Mouse (Mus musculus): ENCODE measurements around the gene Smoc1. TPM values are rescaled to one million over a fixed set of nuclear protein-coding genes. Genes with fewer than 3 reads are reported as not detected.

Smoc1 gene
- polyA plus RNA-seq, 1 experiment from 2014 or later: 0.09 TPM

DNA sequence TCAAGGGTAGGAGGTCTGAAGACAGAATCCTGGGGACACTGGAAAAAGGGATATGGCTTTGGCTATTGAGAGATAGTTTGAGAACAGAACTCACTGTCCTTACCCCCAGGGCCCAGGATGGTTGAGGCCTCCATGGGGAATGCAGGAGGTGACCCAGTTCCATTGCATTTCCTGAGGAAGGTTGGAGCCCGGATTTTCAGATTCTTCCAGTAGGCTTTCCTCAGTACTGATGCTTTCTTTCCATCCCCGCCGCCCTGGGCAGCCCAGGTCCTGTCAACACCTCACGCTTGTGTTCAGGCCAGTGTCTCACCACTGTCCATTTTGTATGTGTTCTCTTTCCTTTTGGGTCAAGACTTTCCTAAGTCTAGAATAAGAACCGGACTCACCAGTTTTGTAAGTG, 56.5 kb downstream of the Smoc1 start:
- Histone ChIP-seq H3K27ac (no peak overlapping the region), H3K36me3 (ENCODE audit: inconsistent target) (no peaks in the 10 kb centered on the region), H3K4me3 (ENCODE audit: inconsistent target) (no peak overlapping the region), H3K79me2 (ENCODE audit: inconsistent target) (no peaks in the 10 kb centered on the region)
- 89% methylated on average over 5 of the region's 5 CpGs for WGBS (ENCODE audit: missing documents)

DNA sequence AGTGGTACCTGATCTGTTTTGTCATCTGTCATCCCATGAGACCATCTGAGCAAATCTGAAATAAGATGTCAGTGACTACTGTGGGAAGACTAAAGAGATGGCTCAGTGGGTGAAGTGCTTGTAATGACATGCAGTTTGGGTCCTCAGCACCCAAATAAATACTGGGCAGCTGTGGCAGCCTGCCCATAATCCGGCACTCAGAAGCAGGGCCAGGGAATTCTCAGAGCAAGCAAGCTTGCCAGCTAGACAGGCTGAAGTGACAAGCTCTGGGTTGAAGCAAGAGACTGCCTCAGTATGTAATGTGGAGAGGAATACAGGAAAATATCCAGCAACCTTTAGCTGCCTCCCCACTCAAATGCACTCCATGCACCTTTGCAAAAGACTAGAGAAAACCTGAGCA, 58.6 kb downstream of the Smoc1 start:
- Histone ChIP-seq H3K4me3 (ENCODE audit: inconsistent target) (no peak overlapping the region), H3K27ac (no peak overlapping the region), H3K36me3 (ENCODE audit: inconsistent target) (no peaks in the 10 kb centered on the region), H3K79me2 (ENCODE audit: inconsistent target) (no peaks in the 10 kb centered on the region)
- WGBS (ENCODE audit: missing documents): 82% methylated on average over 1 of the region's 1 CpGs

DNA sequence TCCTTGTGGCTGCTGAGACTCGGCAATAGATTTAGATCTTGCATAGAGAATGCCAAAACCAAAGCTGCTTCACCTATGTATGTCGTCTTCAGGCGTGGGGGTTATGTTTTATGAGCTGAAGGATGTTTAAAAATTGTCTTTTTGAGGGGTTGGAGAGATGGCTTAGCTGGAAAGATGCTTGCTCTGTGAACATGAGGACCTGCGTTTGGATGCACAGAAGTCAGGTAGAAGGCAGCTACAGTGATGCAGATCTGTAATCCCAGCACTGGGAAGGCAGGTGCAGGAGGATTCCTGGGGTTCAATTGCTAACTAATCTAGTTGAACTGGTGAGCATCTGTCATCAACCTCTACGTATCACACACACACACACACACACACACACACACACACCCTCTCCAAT, 61.5 kb downstream of the Smoc1 start:
- H3K27ac ChIP-seq: no peak overlapping the region
- H3K4me3 ChIP-seq (ENCODE audit: inconsistent target): no peak overlapping the region
- no peaks in the 10 kb centered on the region for H3K36me3 ChIP-seq (ENCODE audit: inconsistent target)
- H3K79me2 ChIP-seq (ENCODE audit: inconsistent target): no peaks in the 10 kb centered on the region
- WGBS (ENCODE audit: missing documents): 80% methylated on average over 5 of the region's 5 CpGs

DNA sequence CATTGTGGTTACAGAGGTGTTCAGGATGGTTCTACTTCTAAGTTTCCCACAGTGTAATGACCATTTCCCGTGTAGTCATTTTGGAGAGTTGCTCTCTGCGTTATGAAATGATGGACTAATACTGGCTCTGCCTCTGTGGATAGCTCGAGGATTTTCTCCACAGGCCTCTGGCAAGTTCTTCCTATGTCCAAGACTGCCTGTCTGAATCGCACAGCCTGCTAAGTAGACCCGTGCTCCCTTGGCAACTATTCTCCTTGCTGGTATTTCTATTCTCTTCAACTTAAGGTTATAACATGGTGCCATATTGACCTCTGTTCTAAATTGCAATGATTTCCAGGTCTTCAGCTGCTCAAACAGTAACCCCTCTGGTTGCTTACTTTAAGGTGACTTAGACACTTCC, 65.0 kb downstream of the Smoc1 start:
- 87% methylated on average over 5 of the region's 5 CpGs for WGBS (ENCODE audit: missing documents)
- no peaks in the 10 kb centered on the region for H3K36me3 ChIP-seq (ENCODE audit: inconsistent target)
- H3K79me2 ChIP-seq (ENCODE audit: inconsistent target): no peaks in the 10 kb centered on the region
- no peak overlapping the region for H3K4me3 ChIP-seq (ENCODE audit: inconsistent target)
- no peak overlapping the region for H3K27ac ChIP-seq

DNA sequence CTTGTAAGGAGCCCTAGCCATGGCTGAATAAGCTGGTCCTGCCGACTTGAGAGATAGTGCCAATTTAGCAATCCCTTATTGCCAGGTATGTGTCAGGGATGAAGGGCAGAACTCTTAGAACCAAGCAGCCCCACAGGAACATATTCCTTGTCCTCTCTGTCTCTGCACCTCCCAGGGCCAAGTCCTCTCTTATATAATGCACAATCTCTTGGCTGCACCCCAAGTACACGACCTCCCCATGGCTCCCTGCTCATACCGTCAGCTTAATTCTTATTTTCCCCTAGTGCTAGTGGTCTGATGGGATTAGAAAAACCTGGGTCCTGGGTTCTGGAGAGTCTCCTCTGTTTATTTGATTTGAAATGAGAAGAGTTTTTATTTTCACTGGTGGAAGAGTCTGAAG, 66.0 kb downstream of the Smoc1 start:
- Histone ChIP-seq H3K36me3 (ENCODE audit: inconsistent target) (no peaks in the 10 kb centered on the region), H3K27ac (no peak overlapping the region), H3K4me3 (ENCODE audit: inconsistent target) (no peak overlapping the region), H3K79me2 (ENCODE audit: inconsistent target) (no peaks in the 10 kb centered on the region)
- 84% methylated on average over 3 of the region's 3 CpGs for WGBS (ENCODE audit: missing documents)

DNA sequence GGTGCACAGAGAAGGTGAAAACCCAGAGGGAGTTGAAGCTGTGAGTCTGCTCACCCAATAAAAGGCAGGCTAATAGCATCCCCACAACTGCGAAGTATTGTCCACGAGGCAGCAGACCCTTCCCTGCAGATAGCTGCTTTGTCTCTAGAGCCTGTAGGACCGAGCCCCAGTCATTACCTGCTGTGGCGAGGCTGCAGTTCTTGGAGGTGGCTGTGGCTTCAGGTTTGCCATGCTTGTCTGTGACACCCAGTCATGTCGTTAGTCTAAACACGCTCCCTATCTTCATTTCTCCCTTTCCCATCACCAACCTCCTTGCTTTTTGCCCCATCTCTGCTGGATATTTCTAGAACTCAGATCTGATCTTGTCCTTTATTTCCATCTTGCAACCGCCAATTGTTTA, 66.6 kb downstream of the Smoc1 start:
- Histone ChIP-seq H3K27ac (no peak overlapping the region), H3K36me3 (ENCODE audit: inconsistent target) (no peaks in the 10 kb centered on the region), H3K4me3 (ENCODE audit: inconsistent target) (no peak overlapping the region), H3K79me2 (ENCODE audit: inconsistent target) (no peaks in the 10 kb centered on the region)
- WGBS (ENCODE audit: missing documents): 86% methylated on average over 7 of the region's 7 CpGs

DNA sequence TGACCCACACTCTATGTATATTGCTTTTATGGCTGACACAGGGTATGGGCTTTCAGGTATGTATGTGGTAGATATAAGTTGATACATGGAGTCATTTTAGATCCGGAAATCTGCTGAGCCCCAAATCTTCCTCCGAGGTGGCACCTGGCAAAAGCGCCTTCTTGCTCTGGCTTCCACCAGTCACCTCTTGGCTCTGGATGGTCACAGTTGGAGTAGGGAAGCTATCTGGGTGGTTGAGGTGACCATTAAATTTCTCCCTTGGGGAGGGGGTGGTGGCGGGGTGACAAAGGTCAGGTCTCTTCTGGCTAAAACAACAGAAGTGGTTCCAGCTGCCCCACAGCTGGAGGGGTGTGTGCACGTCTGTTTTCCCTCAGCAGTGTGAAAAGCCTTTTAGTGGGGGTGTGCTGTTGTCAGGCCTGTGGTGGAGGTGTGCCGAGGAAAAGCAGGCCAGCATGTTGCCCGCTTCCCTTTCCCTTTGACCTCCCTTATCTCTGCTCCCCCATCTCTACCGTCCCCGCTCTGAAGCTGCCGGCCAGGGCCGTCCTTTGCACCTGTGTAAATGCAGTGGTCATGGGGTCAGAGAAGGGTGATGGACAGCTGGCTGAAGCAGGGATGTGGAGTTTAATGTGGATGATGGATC, 68.3 kb downstream of the Smoc1 start:
- H3K27ac ChIP-seq: no peak overlapping the region
- H3K4me3 ChIP-seq (ENCODE audit: inconsistent target): no peak overlapping the region
- H3K36me3 ChIP-seq (ENCODE audit: inconsistent target): no peaks in the 10 kb centered on the region
- WGBS (ENCODE audit: missing documents): 96% methylated on average over 10 of the region's 11 CpGs
- no peaks in the 10 kb centered on the region for H3K79me2 ChIP-seq (ENCODE audit: inconsistent target)

DNA sequence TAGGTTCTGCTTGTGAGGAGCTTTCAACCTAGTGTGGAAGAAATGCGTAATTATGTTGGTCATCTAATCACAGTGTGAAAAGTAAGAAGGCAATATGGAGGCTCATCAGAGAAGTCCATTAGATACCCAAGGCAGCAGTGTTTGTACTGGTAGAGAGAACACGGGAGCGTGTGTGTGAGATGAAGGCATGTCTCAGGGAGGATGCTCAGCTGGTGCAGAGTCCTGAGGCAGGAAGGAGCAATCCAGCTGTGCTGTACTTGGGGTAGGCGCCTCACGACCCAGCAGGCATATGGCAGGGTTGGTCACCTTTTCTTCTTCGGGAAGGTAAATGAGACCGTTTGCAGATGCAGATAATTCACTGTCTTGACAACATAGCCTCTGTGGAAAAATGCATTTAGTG, 70.7 kb downstream of the Smoc1 start:
- Histone ChIP-seq H3K4me3 (ENCODE audit: inconsistent target) (no peak overlapping the region), H3K79me2 (ENCODE audit: inconsistent target) (no peaks in the 10 kb centered on the region), H3K36me3 (ENCODE audit: inconsistent target) (no peaks in the 10 kb centered on the region), H3K27ac (no peak overlapping the region)
- 88% methylated on average over 7 of the region's 7 CpGs for WGBS (ENCODE audit: missing documents)

DNA sequence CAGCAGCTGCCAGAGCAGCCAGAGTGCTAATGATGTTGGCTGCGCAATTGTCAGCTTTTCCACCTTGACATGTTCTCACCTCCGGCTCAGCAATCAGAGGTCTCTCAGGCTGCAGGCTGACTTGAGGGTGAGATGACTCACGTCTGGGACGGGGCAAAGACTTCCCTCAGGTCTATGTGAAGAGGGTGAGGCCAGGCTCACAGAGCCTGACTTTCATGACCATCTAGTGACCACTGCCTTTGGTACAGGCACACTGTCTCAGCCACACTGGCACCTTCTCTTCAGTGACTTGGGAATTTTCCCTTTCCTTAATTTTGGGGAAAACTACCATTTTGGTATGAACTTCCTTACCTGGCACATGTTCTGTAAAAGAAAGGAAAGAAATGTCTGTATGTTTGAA, 71.1 kb downstream of the Smoc1 start:
- Histone ChIP-seq H3K36me3 (ENCODE audit: inconsistent target) (no peaks in the 10 kb centered on the region), H3K79me2 (ENCODE audit: inconsistent target) (no peaks in the 10 kb centered on the region)
- WGBS (ENCODE audit: missing documents): 73% methylated on average over 4 of the region's 4 CpGs

DNA sequence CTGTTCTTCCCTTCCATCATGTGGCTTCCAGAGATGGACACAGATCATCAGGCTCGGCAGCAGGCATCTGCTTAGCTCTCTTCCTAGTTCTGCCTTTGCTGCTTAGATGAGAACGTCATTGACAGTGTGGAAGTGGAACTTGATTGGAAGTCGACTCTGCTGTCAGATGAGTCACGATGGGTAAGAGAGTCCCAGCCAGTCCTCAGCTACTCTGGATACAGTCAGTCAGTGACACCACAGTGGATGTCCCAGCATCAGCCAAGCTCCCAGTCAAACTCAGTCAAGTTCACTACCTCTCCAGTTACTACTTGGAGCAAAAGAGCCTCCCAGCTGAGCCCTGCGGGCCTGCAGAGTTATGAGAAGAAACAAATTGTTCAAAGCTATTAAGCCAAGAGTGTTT, 72.6 kb downstream of the Smoc1 start:
- H3K36me3 ChIP-seq (ENCODE audit: inconsistent target): no peaks in the 10 kb centered on the region
- H3K79me2 ChIP-seq (ENCODE audit: inconsistent target): no peaks in the 10 kb centered on the region
- WGBS (ENCODE audit: missing documents): 79% methylated on average over 5 of the region's 5 CpGs
- H3K27ac ChIP-seq: no peak overlapping the region
- no peak overlapping the region for H3K4me3 ChIP-seq (ENCODE audit: inconsistent target)

More for the DNA sequence above, 71.1 kb downstream of the Smoc1 start:
- H3K4me3 ChIP-seq (ENCODE audit: inconsistent target): no peak overlapping the region
- no peak overlapping the region for H3K27ac ChIP-seq

DNA sequence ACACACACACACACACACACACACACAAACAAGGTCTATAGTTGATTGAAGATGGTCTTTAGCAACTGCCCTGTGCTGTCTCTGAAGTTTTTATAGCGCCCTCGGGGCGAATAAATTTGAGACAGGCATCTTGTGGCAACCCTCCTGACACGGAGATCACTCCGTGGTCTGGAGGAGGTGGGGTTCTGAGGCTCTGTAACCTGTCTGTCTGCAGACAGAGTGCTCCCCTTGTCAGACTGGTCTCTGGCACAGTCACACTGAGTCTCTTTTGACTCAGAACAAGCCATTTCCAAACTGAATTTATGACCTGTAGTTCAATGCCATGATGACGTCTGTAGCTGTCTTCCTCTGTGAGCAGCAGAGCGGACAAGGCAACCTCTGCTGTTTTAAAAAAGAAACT, 75.1 kb downstream of the Smoc1 start:
- no peaks in the 10 kb centered on the region for H3K36me3 ChIP-seq (ENCODE audit: inconsistent target)
- WGBS (ENCODE audit: missing documents): 79% methylated on average over 7 of the region's 7 CpGs
- H3K27ac ChIP-seq: no peak overlapping the region
- H3K4me3 ChIP-seq (ENCODE audit: inconsistent target): no peak overlapping the region
- H3K79me2 ChIP-seq (ENCODE audit: inconsistent target): no peaks in the 10 kb centered on the region

DNA sequence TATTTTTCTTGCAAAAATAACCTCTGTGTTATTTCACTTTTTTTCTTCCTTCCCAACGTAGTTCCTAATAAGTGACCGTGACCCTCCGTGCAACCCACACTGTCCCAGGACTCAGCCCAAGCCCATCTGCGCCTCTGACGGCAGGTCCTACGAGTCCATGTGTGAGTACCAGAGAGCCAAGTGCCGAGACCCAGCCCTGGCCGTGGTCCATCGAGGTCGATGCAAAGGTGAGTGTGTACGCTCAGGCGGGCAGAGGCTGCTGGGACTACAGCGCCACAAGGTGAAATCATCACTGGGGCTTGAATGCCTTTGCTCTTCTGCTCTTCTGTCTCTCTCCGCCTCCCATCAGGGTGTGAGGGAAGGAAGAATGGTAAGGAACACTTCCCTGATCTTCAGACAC, 77.9 kb downstream of the Smoc1 start:
- WGBS (ENCODE audit: missing documents): 89% methylated on average over 14 of the region's 14 CpGs
- no peaks in the 10 kb centered on the region for H3K36me3 ChIP-seq (ENCODE audit: inconsistent target)
- no peak overlapping the region for H3K27ac ChIP-seq
- H3K4me3 ChIP-seq (ENCODE audit: inconsistent target): no peak overlapping the region
- no peaks in the 10 kb centered on the region for H3K79me2 ChIP-seq (ENCODE audit: inconsistent target)

DNA sequence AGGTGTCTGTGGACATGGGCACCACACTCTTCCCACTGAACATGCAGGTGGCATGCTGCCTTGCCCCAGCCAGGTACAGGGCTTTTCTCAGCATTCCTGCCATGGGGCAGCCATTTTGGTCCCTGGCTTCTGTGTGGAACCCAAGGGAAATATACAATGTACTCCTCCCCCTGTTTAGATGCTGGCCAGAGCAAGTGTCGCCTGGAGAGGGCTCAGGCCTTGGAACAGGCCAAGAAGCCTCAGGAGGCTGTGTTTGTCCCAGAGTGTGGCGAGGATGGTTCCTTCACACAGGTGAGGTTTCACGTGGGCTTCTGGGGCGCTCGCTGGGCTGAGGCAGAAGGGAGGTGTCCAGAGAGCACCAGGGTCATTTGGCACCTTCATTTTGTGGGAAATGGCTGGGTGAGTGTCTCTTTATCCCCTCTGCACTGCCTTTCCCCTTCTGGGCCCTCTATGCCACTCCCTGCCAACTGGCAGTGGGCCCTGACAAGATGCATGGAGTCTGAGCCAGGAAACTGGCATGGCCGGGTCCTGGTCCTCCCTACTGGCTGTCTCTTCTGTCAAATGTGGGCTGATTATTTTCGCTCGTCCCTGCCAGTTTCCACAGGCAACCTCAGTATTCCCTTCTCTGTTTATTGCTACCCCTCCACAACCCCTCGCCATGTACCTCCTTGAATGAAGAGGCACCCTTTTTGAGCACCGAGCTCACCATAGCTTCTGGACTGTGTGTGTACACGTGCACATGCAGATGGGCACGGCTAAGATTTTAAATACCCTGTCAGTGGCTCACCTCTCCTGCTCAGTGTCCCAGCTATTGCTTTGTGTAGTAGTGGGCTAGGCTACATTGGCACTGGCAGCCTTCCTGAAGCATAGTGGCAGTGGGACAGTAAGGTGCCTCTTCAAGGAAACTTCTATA, 79.4 kb downstream of the Smoc1 start:
- H3K79me2 ChIP-seq (ENCODE audit: inconsistent target): no peaks in the 10 kb centered on the region
- no peak overlapping the region for H3K27ac ChIP-seq
- H3K36me3 ChIP-seq (ENCODE audit: inconsistent target): no peaks in the 10 kb centered on the region
- 90% methylated on average over 12 of the region's 12 CpGs for WGBS (ENCODE audit: missing documents)
- H3K4me3 ChIP-seq (ENCODE audit: inconsistent target): no peak overlapping the region

DNA sequence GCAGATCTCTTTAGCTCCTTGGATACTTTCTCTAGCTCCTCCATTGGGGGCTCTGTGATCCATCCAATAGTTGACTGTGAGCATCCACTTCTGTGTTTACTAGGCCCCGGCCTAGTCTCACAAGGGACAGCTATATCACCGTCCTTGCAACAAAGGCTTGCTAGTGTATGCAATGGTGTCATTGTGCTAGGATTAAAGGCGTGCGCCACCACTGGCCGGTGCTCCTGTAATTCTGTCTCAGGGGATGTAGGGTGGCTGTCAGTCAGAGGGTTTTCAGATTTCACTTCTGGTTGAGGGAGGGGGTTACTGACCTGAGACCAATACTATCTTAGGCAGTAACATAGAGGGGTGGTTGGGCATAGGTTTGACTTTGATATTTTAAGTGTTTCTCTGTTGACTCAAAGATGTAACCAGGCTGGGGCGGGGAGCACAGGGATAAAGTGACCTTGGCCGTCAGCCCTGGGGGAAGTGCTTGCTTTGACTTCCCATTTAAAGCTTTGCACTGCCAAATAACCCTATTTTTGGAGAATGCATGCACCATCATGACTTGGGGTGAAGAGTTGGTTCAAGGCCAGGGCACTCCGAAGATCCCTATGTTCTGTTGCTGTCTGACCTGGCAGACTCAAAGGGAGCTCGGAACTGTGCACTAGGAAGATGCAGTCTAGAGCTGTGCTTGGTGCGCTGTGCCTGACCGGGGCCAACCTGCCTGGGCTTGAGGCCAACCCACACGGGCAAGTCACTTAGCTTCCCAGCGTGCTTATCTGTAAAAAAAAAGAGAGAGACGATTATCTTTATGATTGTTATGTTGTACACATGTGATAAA, 80.9 kb downstream of the Smoc1 start:
- no peak overlapping the region for H3K27ac ChIP-seq
- H3K4me3 ChIP-seq (ENCODE audit: inconsistent target): no peak overlapping the region
- H3K36me3 ChIP-seq (ENCODE audit: inconsistent target): no peaks in the 10 kb centered on the region
- WGBS (ENCODE audit: missing documents): 80% methylated on average over 13 of the region's 14 CpGs
- H3K79me2 ChIP-seq (ENCODE audit: inconsistent target): no peaks in the 10 kb centered on the region

DNA sequence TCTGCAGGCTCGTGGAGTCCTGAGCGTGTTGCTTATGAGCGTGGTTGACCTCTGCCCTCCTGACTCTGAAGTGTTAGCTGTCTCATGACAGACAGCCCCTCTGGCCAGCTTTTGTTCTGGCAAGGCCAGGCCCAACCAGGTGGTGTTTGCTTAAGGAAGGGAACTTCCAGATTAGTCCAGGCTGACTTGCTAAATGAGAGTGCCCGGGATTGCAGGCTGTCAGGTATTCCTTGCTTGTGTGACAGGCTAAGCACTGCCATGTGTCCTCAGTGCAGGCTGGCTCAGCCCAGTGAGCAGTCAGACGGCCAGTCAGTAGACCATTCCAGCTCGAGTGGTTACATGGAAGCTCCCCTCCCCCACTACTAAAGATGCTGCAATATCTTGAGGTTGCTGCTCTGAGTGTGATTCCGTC, 82.0 kb downstream of the Smoc1 start:
- Histone ChIP-seq H3K4me3 (ENCODE audit: inconsistent target) (no peak overlapping the region), H3K36me3 (ENCODE audit: inconsistent target) (no peaks in the 10 kb centered on the region), H3K27ac (no peak overlapping the region), H3K79me2 (ENCODE audit: inconsistent target) (no peaks in the 10 kb centered on the region)
- WGBS (ENCODE audit: missing documents): 77% methylated on average over 7 of the region's 7 CpGs
